Mouse (Mus musculus): ENCODE results near the gene Hpse2.

DNA sequence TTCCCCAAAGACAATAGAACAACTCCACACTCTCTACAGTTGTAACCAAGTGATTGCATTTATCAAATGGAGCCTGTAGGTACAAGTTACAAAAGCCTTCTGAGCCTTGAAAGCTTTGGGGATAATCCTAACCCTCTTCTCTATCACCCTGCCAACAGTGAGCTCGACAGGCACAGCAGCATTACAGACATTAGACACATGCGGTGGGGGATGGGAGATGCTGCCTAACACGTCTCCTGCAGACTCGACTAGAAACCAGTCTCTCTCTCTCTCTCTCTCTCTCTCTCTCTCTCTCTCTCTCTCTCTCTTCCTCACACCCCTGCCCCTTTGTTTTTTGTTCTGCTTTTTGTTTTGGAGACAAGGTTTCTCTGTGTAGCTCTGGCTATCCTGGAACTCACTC is 343.6 kb downstream of the Hpse2 start:
- TF ChIP-seq CTCF (IDR thresholded peaks at IDR 0.05; ENCODE audit: extremely low read depth, insufficient read depth, insufficient read length, insufficient replicate concordance) (no peak), POLR2A (IDR thresholded peaks at IDR 0.05; ENCODE audit: low read depth, low read length) (no peak)
